Mouse (Mus musculus) midbrain, embryonic 12.5 days (tissue): ENCODE data around the gene Zcrb1. TPM values are rescaled to one million over a fixed set of nuclear protein-coding genes. Genes with fewer than 3 reads are reported as not detected.

Experiments
- ATAC-seq: fragments of 200-750 bp; cut with Nextera tagmentation; 2 replicates; pipeline ENCODE4 v1.8.0; 2017; ENCODE audit warnings: low read depth, moderate TSS enrichment, moderate library complexity; ENCODE audit not compliant: low FRiP score
- H3K27ac ChIP-seq: fragments of 300-500 bp; sonication (generic); replicated peaks from 2 replicates; pipeline ENCODE4 v1.5.1; 2016; ENCODE audit warnings: mild to moderate bottlenecking
- H3K27me3 ChIP-seq: fragments of 300-500 bp; sonication (generic); 2 replicates; pipeline ENCODE4 v1.6.1; 2016; ENCODE audit warnings: mild to moderate bottlenecking
- H3K36me3 ChIP-seq: fragments of 300-500 bp; sonication (generic); 2 replicates; pipeline ENCODE4 v1.6.1; 2016
- H3K4me1 ChIP-seq: fragments of 300-500 bp; sonication (generic); 2 replicates; pipeline ENCODE4 v1.6.1; 2016
- H3K4me2 ChIP-seq: fragments of 300-500 bp; sonication (generic); replicated peaks from 2 replicates; pipeline ENCODE4 v1.6.1; 2016; ENCODE audit warnings: mild to moderate bottlenecking, moderate library complexity
- H3K4me3 ChIP-seq: fragments of 300-500 bp; sonication (generic); 2 replicates; pipeline ENCODE4 v1.5.1; 2016; ENCODE audit warnings: mild to moderate bottlenecking
- H3K9ac ChIP-seq: fragments of 300-500 bp; sonication (generic); replicated peaks from 2 replicates; pipeline ENCODE4 v1.6.1; 2016; ENCODE audit warnings: mild to moderate bottlenecking, moderate library complexity
- H3K9me3 ChIP-seq: fragments of 300-500 bp; sonication (generic); 2 replicates; pipeline ENCODE4 v1.6.1; 2016; ENCODE audit warnings: mild to moderate bottlenecking
- WGBS: fragments of 180-500 bp; shearing (Covaris S2); methylation state at CpG from one replicate; pipeline ENCODE4 v1.1.7; 2016; 5-methylcytosine and 5-hydroxymethylcytosine counted together
- polyA plus RNA-seq: library from polyadenylated mRNA; unstranded; fragments of >200 nt; fragmentation: Nextera tagmentation; extraction: Ambion mirVana; gene quantifications from 2 replicates; pipeline ENCODE4 v1.2.1, GENCODE M21; 2016

The Zcrb1 gene
- polyA plus RNA-seq, 1 experiment from 2014 or later: 172 TPM

DNA sequence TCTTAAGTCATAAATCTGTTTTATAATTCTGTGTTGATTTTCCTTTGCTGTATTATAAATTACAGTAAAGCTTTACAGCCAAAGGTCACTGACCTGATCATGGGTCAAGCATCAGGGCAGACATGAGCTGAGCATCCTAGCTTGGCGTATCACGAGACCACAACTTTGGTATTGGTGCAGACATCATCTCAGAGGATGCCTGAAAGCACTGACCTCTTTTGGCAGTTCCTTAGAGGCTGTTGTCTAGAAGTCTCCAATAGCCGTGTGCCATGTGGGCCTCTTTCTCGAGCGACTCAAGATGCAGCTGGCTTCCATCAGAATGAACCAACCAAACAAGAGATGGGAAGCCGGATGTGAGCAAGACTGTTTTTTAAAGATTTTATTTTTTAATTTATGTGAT is 32.6 kb downstream of the Zcrb1 start:
- Histone ChIP-seq H3K4me2 (no peak overlapping the region), H3K4me3 (no peak overlapping the region), H3K9me3 (no peaks in the 10 kb centered on the region), H3K4me1 (no peaks in the 10 kb centered on the region), H3K9ac (no peak overlapping the region), H3K36me3 (no peaks in the 10 kb centered on the region), H3K27ac (no peak overlapping the region), H3K27me3 (no peaks in the 10 kb centered on the region)
- 93% methylated on average over 6 of the region's 6 CpGs for WGBS
- ATAC-seq: no peak

DNA sequence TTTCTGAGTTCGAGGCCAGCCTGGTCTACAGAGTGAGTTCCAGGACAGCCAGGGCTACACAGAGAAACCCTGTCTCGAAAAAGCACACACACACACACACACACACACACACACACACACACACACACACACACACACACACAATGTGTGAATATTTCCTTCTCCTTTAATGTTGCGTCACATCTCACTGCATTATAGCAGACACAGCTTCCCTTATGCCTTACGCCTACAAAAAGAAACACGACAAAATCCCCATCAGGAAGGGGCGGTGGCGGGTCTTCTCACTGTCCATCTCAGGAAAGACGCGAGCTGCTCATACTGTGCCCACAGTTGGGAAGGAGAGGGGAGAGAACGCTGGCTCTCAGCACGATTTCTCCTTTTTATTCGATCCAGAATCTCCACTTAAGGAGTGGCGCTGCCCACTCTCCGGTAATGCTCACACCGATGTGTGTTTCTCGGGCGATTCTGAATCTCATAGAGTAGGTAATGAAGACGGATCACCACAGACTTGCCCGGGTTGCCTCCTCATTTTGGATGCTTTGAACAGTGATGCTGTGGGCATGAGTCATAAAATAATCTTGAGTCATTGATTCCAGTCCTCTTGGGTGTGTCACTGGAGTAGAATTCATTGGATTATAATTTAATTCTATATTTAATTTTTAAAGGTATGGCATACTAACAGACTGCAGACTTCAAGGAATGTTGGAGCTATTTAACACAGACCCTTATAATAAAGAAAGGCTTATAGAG is 39.6 kb downstream of the Zcrb1 start:
- Histone ChIP-seq H3K9me3 (0 out of 2 replicates have a peak, but pooled peaks cover 2% of the 10 kb centered on the region), H3K4me3 (no peak overlapping the region), H3K4me1 (no peaks in the 10 kb centered on the region), H3K4me2 (no peak overlapping the region), H3K27me3 (no peaks in the 10 kb centered on the region), H3K27ac (no peak overlapping the region), H3K36me3 (no peaks in the 10 kb centered on the region), H3K9ac (no peak overlapping the region)
- ATAC-seq: no peak
- WGBS: 90% methylated on average over 19 of the region's 19 CpGs

DNA sequence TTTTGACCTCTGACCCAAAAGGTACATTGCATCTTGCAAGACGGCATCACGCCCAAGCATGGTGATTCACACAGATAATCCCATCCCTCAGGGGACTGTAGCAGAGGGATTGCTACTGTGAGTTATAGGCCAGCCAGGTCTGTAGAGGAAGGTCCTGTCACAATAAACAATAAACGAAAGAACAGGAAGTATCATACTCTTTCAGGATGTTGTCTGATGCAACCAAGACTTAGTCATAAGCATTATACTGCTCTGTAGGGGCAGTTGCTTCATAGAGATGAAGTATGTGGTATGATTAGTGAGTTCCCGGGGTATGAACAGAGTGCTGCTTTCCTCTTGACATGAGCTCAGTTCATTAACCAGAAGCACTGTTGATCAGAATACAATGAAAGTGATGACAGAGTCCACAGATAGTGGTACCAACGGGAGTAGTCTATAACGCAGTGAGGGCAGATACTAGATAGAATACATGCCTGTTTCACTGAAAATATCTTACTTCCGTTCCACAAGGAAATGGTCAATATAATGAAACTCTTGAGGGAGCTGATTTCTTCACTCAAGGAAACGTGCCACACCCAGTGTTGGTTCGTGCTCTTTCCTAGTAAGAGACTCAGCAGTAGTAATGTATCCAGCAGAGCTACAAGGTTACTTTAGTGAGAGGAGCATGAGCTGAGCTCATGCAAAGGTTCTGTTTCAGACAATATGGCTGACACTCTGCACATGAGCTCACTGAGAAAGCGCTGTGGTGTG is 57.3 kb downstream of the Zcrb1 start:
- H3K4me1 ChIP-seq: peaks cover 4% of the 10 kb centered on the region; the same call in 1 of the 2 replicates
- H3K27me3 ChIP-seq: no peaks in the 10 kb centered on the region
- WGBS: 91% methylated on average over 10 of the region's 10 CpGs
- H3K4me3 ChIP-seq: no peak overlapping the region
- no peak overlapping the region for H3K4me2 ChIP-seq
- no peak overlapping the region for H3K27ac ChIP-seq
- H3K9me3 ChIP-seq: no peaks in the 10 kb centered on the region
- no peak overlapping the region for H3K9ac ChIP-seq
- ATAC-seq: no peak
- H3K36me3 ChIP-seq: no peaks in the 10 kb centered on the region

DNA sequence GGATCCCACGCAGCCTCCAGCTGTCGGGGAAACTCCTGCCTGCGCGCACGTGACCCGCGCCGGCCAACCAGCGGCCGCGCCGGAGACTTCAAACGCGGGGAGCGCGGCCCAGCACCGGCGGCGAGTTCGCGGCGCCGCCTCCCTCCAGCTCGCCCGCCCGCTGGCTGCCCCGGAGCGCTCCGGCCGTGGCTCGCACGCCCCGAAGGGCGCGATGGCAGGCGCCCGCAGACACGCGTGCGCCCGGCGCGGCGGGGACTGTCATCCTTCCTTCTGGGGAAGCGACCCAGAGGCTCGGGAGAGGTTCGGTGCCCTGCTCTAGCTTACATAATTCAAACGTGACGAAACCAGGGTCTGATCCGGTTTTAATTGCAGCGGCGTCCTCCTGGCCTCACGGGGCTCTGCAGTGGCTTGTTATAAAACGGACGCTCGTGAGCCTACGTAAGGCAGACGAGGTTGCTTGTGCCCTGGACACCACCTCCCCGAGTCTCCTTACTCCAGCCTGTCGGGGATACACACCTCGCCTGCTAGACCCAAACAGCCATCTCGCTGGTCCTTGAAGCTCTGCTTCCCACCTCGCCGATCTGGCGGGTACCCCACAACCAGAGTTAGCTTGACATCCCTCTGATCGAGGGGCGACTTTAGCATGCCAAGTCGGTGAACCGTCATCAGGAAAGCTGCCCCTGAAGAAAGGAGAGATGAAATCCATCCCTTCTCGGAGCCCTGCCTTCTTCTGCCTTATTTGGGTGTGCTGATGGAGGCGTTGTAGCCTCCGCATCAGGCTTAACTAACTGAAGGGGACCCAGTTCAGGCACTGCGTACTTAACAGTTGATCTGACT is 61.0 kb downstream of the Zcrb1 start, which contains the start of gene Yaf2:
Gene Yaf2, minus strand, starts transcription at position 11 of the 837 bp plus-strand sequence.
- H3K4me3 ChIP-seq: peak within 1 kb of the TSS; percentile 82
- H3K4me2 ChIP-seq: peak within 1 kb of the TSS; percentile 75
- peaks cover 6% of the 10 kb centered on the region; the same call in 1 of the 2 replicates for H3K36me3 ChIP-seq
- no peaks in the 10 kb centered on the region for H3K27me3 ChIP-seq
- H3K9me3 ChIP-seq: no peaks in the 10 kb centered on the region
- H3K27ac ChIP-seq: peak within 1 kb of the TSS; percentile 93
- peak within 1 kb of the TSS; percentile 92 for H3K9ac ChIP-seq
- peaks cover 17% of the 10 kb centered on the region for H3K4me1 ChIP-seq
- WGBS: under 1% methylated on average over 73 of the region's 73 CpGs
- ATAC-seq: peak; percentile 93

DNA sequence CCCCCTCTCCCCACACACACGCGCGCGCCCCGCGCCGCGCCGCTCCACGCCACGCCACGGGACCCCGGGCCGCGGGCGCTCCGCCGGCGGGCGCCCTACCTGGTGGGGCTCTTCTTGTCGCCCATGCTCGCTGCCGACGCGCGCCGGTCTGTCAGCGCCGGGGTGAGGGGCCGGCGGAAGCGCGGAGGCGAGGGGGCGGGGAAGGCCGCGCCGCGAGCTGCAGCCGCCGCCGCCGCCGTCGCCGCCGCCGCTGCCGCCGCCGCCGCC is 61.5 kb downstream of the Zcrb1 start:
- Histone ChIP-seq H3K4me1 (peaks cover 17% of the 10 kb centered on the region), H3K4me2 (peak overlapping the region; percentile 75), H3K4me3 (peak overlapping the region; percentile 82), H3K9me3 (no peaks in the 10 kb centered on the region), H3K27ac (peak overlapping the region; percentile 93), H3K9ac (peak overlapping the region; percentile 92), H3K27me3 (no peaks in the 10 kb centered on the region), H3K36me3 (peaks cover 6% of the 10 kb centered on the region; the same call in 1 of the 2 replicates)
- peak; percentile 69 for ATAC-seq
- under 1% methylated on average over 23 of the region's 52 CpGs for WGBS

Other genes starting within 250 kb of the Zcrb1 start
- gene Gxylt1, start 123.2 kb downstream of the Zcrb1 start, polyA plus RNA-seq: 16.6 and 17.1 TPM in 2 replicates
- gene Yaf2, start 61.4 kb downstream of the Zcrb1 start, polyA plus RNA-seq: 95.7 and 98.0 TPM in 2 replicates
- gene Pphln1, start within 50 bp of the Zcrb1 start, polyA plus RNA-seq: 83.1 and 87.5 TPM in 2 replicates
- gene Prickle1, start 197.6 kb upstream of the Zcrb1 start, polyA plus RNA-seq: 12.8 and 16.9 TPM in 2 replicates